Mouse (Mus musculus): Measurements from ENCODE around the gene Fam53b.

DNA sequence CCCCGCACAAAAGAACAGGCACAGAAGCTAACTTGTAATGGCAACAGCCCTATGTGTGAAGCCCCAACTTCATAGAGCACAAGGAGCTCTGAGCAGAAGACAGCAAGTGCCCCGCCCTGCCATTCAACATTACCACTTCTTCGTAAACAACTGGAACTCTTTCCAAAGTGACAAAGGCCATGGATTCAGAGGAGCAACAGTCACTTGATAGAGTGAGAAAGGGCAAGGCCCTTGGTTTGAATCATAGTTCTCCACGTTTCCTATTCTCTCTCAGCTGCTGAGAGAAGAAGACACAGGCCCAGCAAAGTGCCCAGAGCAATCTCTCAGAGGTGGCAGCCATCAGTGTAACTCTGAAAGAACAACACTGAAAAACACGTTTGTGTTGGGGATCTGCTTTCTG is 49.8 kb downstream of the Fam53b start:
- no peak for TF ChIP-seq CTCF (IDR thresholded peaks at IDR 0.05)
- TF ChIP-seq EP300 (IDR thresholded peaks at IDR 0.05), result no peak

All from lung, postnatal 0 days (tissue).